Mouse (Mus musculus): Measurements from ENCODE around the gene Msmp.

GRCm38 (mm10) chr4:43547160-43547559 lies 37.1 kb downstream of the Msmp start:
- TF ChIP-seq FLI1 (IDR thresholded peaks at IDR 0.05; ENCODE audit: low read length) (no peak), GATA1 (IDR thresholded peaks at IDR 0.05; ENCODE audit: borderline replicate concordance, low read length) (no peak)

All from megakaryocyte, embryonic 14.5 days (primary cell).